Mouse (Mus musculus) CD8-positive naive resting alpha-beta T cell, adult 2 months (primary cell): ENCODE measurements around the gene Edc4.
"Not testable (repeated sequence)": the region's sequence is repeated elsewhere in the genome, so short reads cannot be mapped to it uniquely, and the experiment has no call there.

Source experiments
- DNase-seq, 2 experiments: peaks; one replicate each; pipeline ENCODE4 v3.0.0; 2022; ENCODE audit warnings: low read depth in 2 of 2, low spot score in 2 of 2

Gene Edc4

GRCm38 (mm10) chr8:105880754-105881520, at the start of gene Edc4:
Gene Edc4, plus strand, starts transcription at chr8:105880881.
- peak; percentile 81 to 86 for DNase-seq

- DNase-seq = not testable (repeated sequence)
Measured at GRCm38 (mm10) chr8:105833740-105834139, 46.9 kb upstream of the Edc4 start.

- peak; percentile 84 to 93 for DNase-seq
Measured at GRCm38 (mm10) chr8:105835318-105835717, 45.4 kb upstream of the Edc4 start.

GRCm38 (mm10) chr8:105836991-105837390, 43.7 kb upstream of the Edc4 start:
- no peak for DNase-seq

GRCm38 (mm10) chr8:105839209-105839608, 41.5 kb upstream of the Edc4 start:
- no peak for DNase-seq

GRCm38 (mm10) chr8:105846678-105847077, 34.0 kb upstream of the Edc4 start:
- no peak for DNase-seq

GRCm38 (mm10) chr8:105850014-105850413, 30.7 kb upstream of the Edc4 start:
- DNase-seq = no peak

- no peak for DNase-seq
Measured at GRCm38 (mm10) chr8:105850611-105851010, 30.1 kb upstream of the Edc4 start.

GRCm38 (mm10) chr8:105851651-105852143, 29.0 kb upstream of the Edc4 start:
- DNase-seq = peak; percentile 80 to 88

GRCm38 (mm10) chr8:105852146-105852729, 28.4 kb upstream of the Edc4 start:
- DNase-seq = no peak

- no peak for DNase-seq
Measured at GRCm38 (mm10) chr8:105853178-105853577, 27.5 kb upstream of the Edc4 start, which contains the start of gene Cenpt. Gene Cenpt, minus strand, starts transcription at chr8:105853278.

GRCm38 (mm10) chr8:105854303-105854702, 26.4 kb upstream of the Edc4 start:
- no peak for DNase-seq

GRCm38 (mm10) chr8:105854715-105855216, 25.9 kb upstream of the Edc4 start, which contains the start of gene Thap11:
Gene Thap11, plus strand, starts transcription at chr8:105855132.
- peak; percentile 84 to 90 for DNase-seq

GRCm38 (mm10) chr8:105855248-105856167, 25.2 kb upstream of the Edc4 start:
- DNase-seq = peak in 1 of 2 experiments; percentile 13

GRCm38 (mm10) chr8:105856168-105856835, 24.4 kb upstream of the Edc4 start:
- DNase-seq = no peak

GRCm38 (mm10) chr8:105858495-105858894, 22.2 kb upstream of the Edc4 start:
- DNase-seq = no peak

- DNase-seq = no peak
Measured at GRCm38 (mm10) chr8:105859314-105859713, 21.4 kb upstream of the Edc4 start.

- peak; percentile 83 to 86 for DNase-seq
Measured at GRCm38 (mm10) chr8:105860143-105860981, 20.3 kb upstream of the Edc4 start, which contains the start of gene Nutf2. Gene Nutf2, plus strand, starts transcription at chr8:105860580.

- DNase-seq = no peak
Measured at GRCm38 (mm10) chr8:105861951-105862350, 18.7 kb upstream of the Edc4 start.
